Mouse (Mus musculus) layer of hippocampus, postnatal 36 days (tissue): ENCODE measurements at regions not wholly inside any gene's neighbourhood (a gene's known extent, or its start where the extent isn't known, plus 50 kb on each side); places are given as distances from the start of the nearest gene placed in this dataset.
A peak's percentile ranks its signal among the peaks of the same experiment; 100 is the strongest.

Experiments
- DNase-seq, 2 experiments: peaks; one replicate each; pipeline ENCODE4 v3.0.0; 2022

DNA sequence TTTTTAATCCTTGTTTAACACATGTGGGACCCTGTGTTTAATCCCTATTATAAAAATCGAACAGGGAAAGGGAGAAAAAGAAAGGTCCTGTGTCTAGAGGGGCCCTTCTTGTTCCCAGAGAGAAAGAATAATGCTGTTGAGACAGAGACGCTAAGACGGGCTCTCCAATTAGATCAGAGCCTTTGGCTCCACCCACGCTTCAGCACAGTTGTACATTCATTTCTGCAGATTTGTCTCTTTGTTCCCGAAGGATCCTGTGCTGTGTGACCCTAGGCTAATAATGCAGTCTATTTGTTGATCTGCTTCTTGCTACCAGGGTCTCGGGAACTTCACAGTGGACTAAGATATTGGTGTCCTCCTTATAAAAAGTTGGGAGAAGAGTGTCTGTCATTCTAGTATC lies 92.0 kb downstream of the Cdc5l start:
- DNase-seq = no peak

GRCm38 (mm10) chr17:45340851-45341250 lies 92.7 kb downstream of the Cdc5l start:
- DNase-seq = no peak

DNA sequence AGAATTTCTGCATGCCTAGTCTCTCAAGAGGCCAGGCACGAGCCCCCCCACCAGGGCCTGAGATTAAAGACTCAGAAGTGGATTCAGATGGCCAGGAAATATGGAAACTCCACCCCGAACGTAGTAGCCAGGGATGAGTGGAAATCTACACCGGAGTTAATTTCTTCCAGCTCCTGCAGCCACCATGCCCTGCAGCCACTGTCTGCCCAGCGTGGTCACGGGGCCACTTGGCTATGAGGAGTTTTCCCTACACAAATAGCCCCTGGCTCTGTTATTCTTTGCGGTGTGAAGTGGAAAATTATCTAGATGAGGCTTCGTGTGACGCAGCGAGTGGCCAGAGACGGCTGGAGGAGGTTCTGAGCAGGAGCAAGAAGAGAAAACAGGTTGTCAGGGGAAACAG lies 94.3 kb downstream of the Cdc5l start:
- DNase-seq = no peak

DNA sequence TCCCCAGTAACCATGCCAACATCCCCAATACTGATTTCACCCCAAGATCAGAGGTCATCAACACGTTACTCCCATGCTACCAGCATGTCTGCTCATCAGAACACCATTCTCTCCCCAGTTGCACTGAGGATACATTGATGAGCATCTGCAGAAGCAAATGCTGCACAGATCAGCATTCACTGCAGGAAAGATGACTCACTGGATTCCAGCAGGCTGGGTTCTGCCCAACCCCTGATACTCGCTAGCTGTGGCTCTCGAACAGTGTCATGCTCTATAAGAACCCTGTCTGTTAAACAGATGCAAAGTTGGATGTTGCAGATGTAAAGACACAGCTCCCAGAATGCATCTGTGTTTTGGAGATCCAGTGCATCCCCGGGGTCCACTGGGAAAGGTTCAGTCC lies 95.5 kb downstream of the Cdc5l start:
- DNase-seq = peak in 1 of 2 experiments; percentile 19

GRCm38 (mm10) chr17:45335586-45336151 lies 97.9 kb downstream of the Cdc5l start:
- DNase-seq = no peak

- DNase-seq = no peak
Measured at GRCm38 (mm10) chr17:45334732-45335381, 98.7 kb downstream of the Cdc5l start.

GRCm38 (mm10) chr17:45332321-45332720 lies 101.2 kb downstream of the Cdc5l start:
- DNase-seq = no peak

GRCm38 (mm10) chr17:45329241-45329640 lies 104.3 kb downstream of the Cdc5l start:
- DNase-seq = no peak

GRCm38 (mm10) chr17:45326726-45327125 lies 106.8 kb downstream of the Cdc5l start:
- no peak for DNase-seq

DNA sequence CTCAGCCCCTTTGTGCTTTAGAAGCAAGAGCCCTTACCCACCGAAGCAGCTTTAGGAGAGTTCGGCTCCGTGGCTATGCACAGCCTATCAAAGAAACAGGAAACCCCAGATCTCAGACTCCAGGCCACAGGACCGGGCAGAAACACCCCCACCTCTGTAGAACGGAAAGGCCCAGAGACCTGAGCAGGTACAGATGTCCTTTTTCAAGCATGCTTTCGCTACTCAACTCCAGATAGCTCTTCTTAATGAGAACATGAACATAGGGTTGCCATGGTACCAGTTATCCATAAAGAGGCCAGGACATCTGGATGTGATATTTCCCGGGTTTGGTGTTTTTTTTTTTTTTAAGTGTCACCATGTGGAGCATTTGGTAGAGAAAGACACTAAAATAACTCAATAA lies 107.4 kb downstream of the Cdc5l start:
- no peak for DNase-seq

DNA sequence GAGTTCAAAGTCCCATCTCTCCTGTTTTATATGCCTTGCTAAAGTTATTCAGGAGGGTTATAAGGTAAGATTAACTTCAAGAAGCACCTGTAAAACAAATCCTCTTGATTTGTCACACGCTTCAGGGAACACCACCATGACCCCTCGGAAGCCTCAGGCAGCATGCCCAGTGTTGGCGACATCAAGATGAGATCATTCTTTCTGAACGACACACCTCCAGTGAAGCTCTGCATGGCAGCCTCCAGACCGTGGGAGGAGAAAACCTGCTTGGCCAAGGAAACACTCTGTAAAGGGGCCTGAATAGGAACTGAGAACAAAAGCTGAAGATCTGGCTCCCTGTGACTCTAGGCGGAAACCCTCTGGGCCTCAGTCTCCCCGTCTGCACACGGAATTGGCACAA lies 110.7 kb downstream of the Cdc5l start:
- no peak for DNase-seq

DNA sequence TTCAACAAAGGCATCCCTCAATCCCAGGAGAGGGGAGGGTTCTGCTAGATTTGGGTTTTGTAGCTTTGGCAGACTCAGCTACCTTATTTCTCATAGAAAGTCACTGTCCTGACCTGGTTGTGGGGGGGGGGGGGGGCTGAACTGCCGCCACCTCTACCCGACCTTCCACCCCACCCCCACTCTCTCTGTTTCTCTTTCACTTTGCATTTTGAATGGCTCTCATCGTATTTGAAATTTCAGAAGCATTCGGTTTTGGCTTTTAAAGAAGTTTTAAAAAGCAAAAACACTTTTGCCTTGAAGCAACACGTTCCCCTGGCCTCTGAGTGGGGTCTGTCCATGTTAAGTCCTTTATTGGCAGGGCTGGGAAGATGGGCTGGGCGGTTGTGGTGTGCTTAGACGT lies 113.5 kb downstream of the Cdc5l start:
- DNase-seq = no peak

- no peak for DNase-seq
Measured at GRCm38 (mm10) chr17:45318211-45319076, 115.1 kb downstream of the Cdc5l start.

DNA sequence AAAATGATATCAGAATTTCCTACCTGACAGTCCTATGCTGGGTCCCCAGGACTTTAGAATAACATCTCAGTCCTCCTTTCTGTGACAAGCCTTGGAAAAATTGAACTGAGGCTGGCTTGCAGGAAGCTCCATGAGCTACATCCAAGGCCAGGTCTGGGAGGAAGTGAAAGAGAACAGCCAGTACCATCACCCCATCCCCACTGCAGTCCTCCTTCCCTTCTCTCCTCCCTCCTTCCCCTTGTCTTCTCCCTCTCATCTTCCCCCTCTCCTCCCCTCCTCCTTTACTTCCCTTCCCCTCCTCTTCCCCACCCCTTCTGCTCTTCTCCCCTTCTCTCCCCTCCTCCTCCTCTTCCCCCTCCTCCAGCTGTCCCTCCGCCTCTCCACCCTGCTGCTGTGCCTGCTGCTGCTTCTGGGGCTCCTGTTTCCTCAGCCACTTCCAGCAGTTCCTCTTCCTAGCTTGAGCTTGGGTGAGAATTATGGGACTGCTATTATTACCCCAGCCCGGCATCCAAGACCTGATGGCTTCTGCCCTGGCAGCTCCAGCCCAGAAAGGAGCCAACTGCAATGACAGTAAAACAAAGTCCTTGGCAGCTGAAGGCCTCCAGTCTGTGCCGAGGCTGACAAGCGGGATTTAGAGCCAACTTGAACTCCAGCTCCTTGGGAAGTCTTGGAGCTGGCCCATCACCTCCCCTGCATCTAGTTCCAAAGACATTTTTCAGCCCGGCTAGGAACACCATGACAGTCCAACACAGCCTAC lies 120.8 kb downstream of the Cdc5l start:
- peak; percentile 45 to 52 for DNase-seq

GRCm38 (mm10) chr17:45306506-45306905 lies 127.0 kb downstream of the Cdc5l start:
- DNase-seq = no peak

DNA sequence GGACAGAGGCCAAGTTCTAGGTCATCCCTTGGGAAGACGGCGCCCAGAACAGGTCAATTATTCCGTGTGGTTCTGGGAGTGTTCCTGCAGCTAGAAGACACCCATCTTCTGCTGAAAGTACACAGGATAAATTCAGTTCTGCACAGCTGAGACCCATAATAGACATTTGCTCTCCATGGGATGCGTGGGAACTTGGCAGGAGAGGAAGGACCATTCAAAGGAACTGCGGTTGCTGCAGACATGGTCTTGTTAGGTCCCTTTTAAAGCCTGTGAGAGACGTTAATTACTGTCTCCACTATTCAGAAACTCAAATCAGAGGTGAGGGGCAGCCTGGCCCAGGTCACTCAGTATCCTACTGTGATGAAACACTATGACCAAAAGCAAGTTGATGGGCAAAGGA lies 130.4 kb downstream of the Cdc5l start:
- peak in 1 of 2 experiments; percentile 24 for DNase-seq

GRCm38 (mm10) chr17:45298355-45298754 lies 135.2 kb downstream of the Cdc5l start:
- DNase-seq = no peak

GRCm38 (mm10) chr17:45297860-45298259 lies 135.7 kb downstream of the Cdc5l start:
- DNase-seq = no peak

- no peak for DNase-seq
Measured at GRCm38 (mm10) chr17:45296363-45296762, 137.2 kb downstream of the Cdc5l start.

DNA sequence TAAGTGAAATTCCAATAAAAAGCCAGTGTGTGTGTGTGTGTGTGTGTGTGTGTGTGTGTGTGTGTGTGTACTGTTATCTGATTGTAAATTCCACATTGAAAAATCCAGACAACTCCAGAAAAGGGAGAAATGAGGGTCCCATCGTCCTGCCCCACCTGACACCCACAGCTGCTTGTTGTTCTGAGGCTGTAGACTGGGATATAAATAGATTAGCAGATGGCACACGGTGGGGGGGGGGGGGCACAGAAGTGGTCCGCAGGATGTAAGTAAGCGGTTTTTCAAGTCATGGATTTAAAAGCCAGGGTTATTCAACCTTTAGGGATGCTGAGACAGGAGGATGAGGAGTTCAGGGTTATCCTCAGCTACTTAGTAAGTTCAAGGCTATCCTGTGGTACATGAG lies 138.7 kb downstream of the Cdc5l start:
- no peak for DNase-seq

DNA sequence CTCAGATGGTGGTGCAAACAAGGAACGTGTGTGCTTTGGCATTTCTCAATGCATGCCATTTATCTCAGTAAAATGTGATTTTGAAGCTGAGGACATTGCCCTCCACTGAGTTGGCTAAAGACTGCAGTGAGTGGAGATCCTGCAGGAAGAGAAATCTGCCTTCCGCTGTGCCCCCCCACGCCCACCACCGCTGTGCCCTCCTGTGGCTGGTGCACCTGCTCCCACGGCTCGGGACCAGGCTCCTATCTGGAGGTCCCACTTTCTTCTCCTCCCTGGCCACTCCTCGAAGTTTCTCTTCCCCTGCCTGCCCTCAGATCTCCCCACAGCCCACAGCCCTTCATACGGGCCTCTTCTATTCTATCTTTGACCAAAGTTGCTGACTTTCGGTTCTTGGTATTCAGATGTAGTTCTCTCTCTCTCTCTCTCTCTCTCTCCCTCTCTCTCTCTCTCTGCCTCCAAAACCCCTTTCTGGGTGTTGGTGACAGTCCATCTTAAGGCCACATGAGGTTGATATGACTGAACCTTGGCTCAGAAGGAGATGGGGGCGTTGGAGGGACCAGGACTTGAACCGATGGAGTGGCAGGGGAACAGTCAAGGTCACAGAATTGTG lies 139.2 kb downstream of the Cdc5l start:
- DNase-seq = no peak

GRCm38 (mm10) chr17:45292883-45293282 lies 140.7 kb downstream of the Cdc5l start:
- DNase-seq = no peak

- no peak for DNase-seq
Measured at GRCm38 (mm10) chr17:45291052-45291451, 142.5 kb downstream of the Cdc5l start.
